Mouse (Mus musculus): ENCODE data around the gene Alpk1. TPM values are rescaled to one million over a fixed set of nuclear protein-coding genes. Genes with fewer than 3 reads are reported as not detected.
"Not testable (repeated sequence)": the region's sequence is repeated elsewhere in the genome, so short reads cannot be mapped to it uniquely, and the experiment has no call there.

Gene Alpk1
- polyA plus RNA-seq, 1 experiment from 2014 or later = 1.7 TPM

DNA sequence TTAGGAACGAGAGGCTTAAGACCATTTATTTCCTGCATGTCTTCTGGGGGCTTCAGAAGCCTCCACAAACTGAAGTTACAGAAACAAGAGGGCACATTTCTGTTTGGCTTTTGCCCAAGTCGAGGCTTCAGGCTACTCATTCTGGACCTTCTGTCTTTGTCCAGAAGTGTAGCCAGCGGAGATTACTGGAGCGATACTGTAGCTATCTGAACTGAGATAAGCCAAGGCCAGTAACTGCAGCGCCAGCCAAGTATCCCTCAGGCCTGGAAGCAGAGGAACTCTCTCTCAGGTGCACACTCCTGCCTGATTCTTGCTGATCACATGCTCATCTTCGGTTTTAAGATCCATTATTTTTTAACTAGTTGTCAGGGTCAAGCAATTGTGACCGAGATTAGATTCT, 7.7 kb upstream of the Alpk1 start:
- Histone ChIP-seq H3K9me3 (ENCODE audit: control insufficient read depth, low read length) (no peaks in the 10 kb centered on the region), H3K4me1 (replicated peaks; ENCODE audit: control insufficient read depth, insufficient read depth, low read length) (peaks cover 10% of the 10 kb centered on the region), H3K27me3 (replicated peaks; ENCODE audit: control insufficient read depth, insufficient read depth, low read length) (peaks cover 18% of the 10 kb centered on the region; the same call in 1 of the 2 replicates), H3K27ac (ENCODE audit: low read depth) (no peak overlapping the region), H3K4me2 (ENCODE audit: low read length) (peak overlapping the region; percentile 8; the same call in 1 of the 2 replicates), H3K4me3 (ENCODE audit: low read depth, low read length) (no peak overlapping the region), H3K9ac (ENCODE audit: low read length) (no peak overlapping the region), H3K36me3 (ENCODE audit: control insufficient read depth, insufficient read depth, low read length) (no peaks in the 10 kb centered on the region)
- ATAC-seq (replicated peaks; ENCODE audit: low FRiP score, low TSS enrichment, low read depth) (no peak), DNase-seq (ENCODE audit: low spot score) (no peak)
- 53% methylated on average over 7 of the region's 7 CpGs for WGBS

DNA sequence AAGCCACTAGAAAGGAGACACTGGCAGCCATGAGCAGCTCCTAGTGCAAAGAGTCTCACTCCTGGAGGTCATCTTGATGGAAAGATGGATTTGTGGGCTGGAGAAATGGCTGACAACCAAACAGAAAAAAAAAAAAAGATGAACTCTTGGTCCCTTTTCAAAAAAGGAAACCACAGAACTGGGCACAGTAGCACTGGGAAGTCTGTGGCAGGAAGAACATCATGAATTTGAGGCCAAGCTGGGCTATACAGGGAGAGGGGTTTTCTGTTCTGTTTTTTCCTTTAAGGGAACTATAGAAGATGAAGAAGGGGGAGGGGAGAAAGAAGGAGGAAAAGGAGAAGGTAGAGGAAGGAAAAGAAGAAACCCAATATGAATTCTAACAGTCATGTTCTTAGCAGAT, 6.7 kb upstream of the Alpk1 start:
- ATAC-seq (replicated peaks; ENCODE audit: low FRiP score, low TSS enrichment, low read depth) (no peak), DNase-seq (ENCODE audit: low spot score) (no peak)
- H3K4me3 ChIP-seq (ENCODE audit: low read depth, low read length) = no peak overlapping the region
- peaks cover 18% of the 10 kb centered on the region; the same call in 1 of the 2 replicates for H3K27me3 ChIP-seq (replicated peaks; ENCODE audit: control insufficient read depth, insufficient read depth, low read length)
- no peak overlapping the region for H3K9ac ChIP-seq (ENCODE audit: low read length)
- H3K4me2 ChIP-seq (ENCODE audit: low read length) = no peak overlapping the region
- no peak overlapping the region for H3K27ac ChIP-seq (ENCODE audit: low read depth)
- H3K9me3 ChIP-seq (ENCODE audit: control insufficient read depth, low read length) = no peaks in the 10 kb centered on the region
- H3K36me3 ChIP-seq (ENCODE audit: control insufficient read depth, insufficient read depth, low read length) = no peaks in the 10 kb centered on the region
- peaks cover 10% of the 10 kb centered on the region for H3K4me1 ChIP-seq (replicated peaks; ENCODE audit: control insufficient read depth, insufficient read depth, low read length)

DNA sequence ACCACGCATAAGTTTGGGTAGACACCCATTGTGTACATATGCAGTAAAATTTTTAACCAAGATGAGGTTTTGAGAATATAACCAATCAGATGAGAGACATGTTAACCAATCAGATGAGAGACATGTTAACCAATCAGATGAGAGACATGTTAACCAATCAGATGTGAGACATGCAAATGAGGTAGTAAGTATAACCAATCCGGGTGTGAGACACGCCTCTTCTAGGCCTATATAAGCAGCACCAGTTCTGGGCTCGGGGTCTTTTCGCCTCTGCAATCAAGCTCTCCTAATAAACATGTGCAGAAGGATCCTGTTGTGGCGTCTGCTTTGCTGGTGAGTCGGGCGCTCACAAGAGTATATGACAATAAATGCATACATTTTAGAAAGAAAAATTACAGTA, 3.4 kb upstream of the Alpk1 start:
- not testable (repeated sequence) for DNase-seq (ENCODE audit: low spot score); H3K4me1 ChIP-seq (replicated peaks; ENCODE audit: control insufficient read depth, insufficient read depth, low read length); H3K9me3 ChIP-seq (ENCODE audit: control insufficient read depth, low read length); H3K4me3 ChIP-seq (ENCODE audit: low read depth, low read length); ATAC-seq (replicated peaks; ENCODE audit: low FRiP score, low TSS enrichment, low read depth); H3K9ac ChIP-seq (ENCODE audit: low read length); H3K36me3 ChIP-seq (ENCODE audit: control insufficient read depth, insufficient read depth, low read length); H3K4me2 ChIP-seq (ENCODE audit: low read length); H3K27ac ChIP-seq (ENCODE audit: low read depth); H3K27me3 ChIP-seq (replicated peaks; ENCODE audit: control insufficient read depth, insufficient read depth, low read length)
- WGBS = 91% methylated on average over 8 of the region's 8 CpGs

DNA sequence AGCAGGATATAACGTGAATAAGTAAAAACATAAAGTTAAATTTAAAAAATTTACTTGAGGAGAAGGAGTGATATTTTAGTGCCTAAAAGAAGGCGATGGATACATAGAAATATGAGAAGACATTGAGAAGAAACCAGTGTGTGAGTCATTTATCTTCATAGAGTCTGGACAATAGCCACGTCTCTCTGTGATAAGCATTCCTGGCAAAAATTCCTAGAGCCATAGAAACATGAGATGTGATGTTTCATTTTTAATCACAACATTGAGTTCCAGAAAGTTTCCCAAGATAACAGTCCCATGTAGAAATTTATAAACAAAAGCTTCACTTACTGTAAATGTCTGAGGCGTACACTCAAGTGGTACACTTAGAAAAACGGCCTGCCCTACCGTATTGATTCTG, 2.6 kb upstream of the Alpk1 start:
- Histone ChIP-seq H3K4me2 (ENCODE audit: low read length) (no peak overlapping the region), H3K9me3 (ENCODE audit: control insufficient read depth, low read length) (no peaks in the 10 kb centered on the region), H3K36me3 (ENCODE audit: control insufficient read depth, insufficient read depth, low read length) (no peaks in the 10 kb centered on the region), H3K4me1 (replicated peaks; ENCODE audit: control insufficient read depth, insufficient read depth, low read length) (no peaks in the 10 kb centered on the region), H3K9ac (ENCODE audit: low read length) (no peak overlapping the region), H3K27me3 (replicated peaks; ENCODE audit: control insufficient read depth, insufficient read depth, low read length) (peaks cover 2% of the 10 kb centered on the region; the same call in 1 of the 2 replicates), H3K27ac (ENCODE audit: low read depth) (no peak overlapping the region), H3K4me3 (ENCODE audit: low read depth, low read length) (no peak overlapping the region)
- no peak for DNase-seq (ENCODE audit: low spot score)
- WGBS = 66% methylated on average over 6 of the region's 6 CpGs
- ATAC-seq (replicated peaks; ENCODE audit: low FRiP score, low TSS enrichment, low read depth) = no peak

DNA sequence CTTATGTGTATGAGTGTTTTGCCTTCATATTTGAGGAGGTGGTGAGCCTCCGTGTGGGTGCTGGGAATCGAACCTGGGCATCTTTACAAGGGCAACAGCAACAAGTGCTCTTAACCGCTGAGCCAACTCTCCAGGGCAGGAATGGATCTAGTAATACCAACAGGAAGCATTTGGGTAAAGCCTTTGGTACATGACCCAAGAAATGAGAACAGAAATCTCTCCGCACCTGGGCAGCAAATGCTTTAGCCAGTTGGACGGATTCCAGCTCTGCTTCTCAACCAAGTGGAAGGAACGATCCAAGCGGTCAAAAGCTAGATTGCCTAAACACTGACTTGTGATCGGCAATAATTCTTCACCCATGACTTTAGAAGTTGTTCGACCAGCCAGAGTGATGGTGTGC, 594 bp upstream of the Alpk1 start:
- Histone ChIP-seq H3K9ac (ENCODE audit: low read length) (no peak overlapping the region), H3K4me1 (replicated peaks; ENCODE audit: control insufficient read depth, insufficient read depth, low read length) (no peaks in the 10 kb centered on the region), H3K4me3 (ENCODE audit: low read depth, low read length) (no peak overlapping the region), H3K9me3 (ENCODE audit: control insufficient read depth, low read length) (no peaks in the 10 kb centered on the region), H3K27ac (ENCODE audit: low read depth) (no peak overlapping the region), H3K27me3 (replicated peaks; ENCODE audit: control insufficient read depth, insufficient read depth, low read length) (no peaks in the 10 kb centered on the region), H3K4me2 (ENCODE audit: low read length) (no peak overlapping the region), H3K36me3 (ENCODE audit: control insufficient read depth, insufficient read depth, low read length) (no peaks in the 10 kb centered on the region)
- no peak for ATAC-seq (replicated peaks; ENCODE audit: low FRiP score, low TSS enrichment, low read depth)
- DNase-seq (ENCODE audit: low spot score) = no peak
- 89% methylated on average over 9 of the region's 9 CpGs for WGBS

DNA sequence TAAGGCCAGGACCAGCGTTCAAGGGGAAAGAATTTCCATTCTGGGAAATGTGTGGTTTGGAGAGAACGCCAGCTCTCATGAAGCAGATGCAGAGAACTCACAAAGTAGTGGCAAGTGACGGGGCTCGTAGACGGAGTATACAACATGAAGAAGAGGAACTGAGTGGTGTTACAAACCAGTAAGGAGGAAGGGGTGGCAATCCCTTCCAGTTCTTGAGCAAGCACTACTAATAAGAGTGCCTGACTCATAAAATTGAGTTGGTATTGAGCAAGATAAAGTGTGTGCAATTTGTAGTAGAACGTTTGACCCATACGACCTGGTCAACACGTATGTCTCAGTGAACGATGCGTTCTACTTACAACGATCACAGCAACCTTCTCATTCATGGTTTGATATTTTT, 11.2 kb downstream of the Alpk1 start:
- no peaks in the 10 kb centered on the region for H3K4me1 ChIP-seq (replicated peaks; ENCODE audit: control insufficient read depth, insufficient read depth, low read length)
- no peaks in the 10 kb centered on the region for H3K9me3 ChIP-seq (ENCODE audit: control insufficient read depth, low read length)
- 89% methylated on average over 11 of the region's 11 CpGs for WGBS
- H3K27me3 ChIP-seq (replicated peaks; ENCODE audit: control insufficient read depth, insufficient read depth, low read length) = no peaks in the 10 kb centered on the region
- no peak overlapping the region for H3K4me3 ChIP-seq (ENCODE audit: low read depth, low read length)
- no peak overlapping the region for H3K27ac ChIP-seq (ENCODE audit: low read depth)
- H3K4me2 ChIP-seq (ENCODE audit: low read length) = no peak overlapping the region
- H3K9ac ChIP-seq (ENCODE audit: low read length) = no peak overlapping the region
- DNase-seq (ENCODE audit: low spot score) = no peak
- ATAC-seq (replicated peaks; ENCODE audit: low FRiP score, low TSS enrichment, low read depth) = no peak
- no peaks in the 10 kb centered on the region for H3K36me3 ChIP-seq (ENCODE audit: control insufficient read depth, insufficient read depth, low read length)

DNA sequence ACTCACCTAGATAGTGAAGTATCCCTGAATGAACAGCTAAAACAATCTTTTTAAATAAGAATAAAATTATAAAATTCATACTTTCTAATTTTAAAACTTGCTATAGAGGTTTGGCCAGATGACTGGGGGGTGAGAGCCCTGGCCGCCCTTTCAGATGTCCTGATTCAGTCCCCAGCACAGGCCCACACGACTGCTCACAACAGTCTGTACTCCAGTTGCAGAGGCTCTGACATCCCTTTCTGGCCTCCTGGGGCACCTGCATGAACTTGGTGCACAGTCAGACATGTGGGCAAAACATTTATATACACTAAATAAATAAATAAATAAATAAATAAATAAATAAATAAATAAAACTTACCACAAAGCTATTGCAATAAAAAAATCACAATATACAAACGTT, 14.4 kb downstream of the Alpk1 start:
- Histone ChIP-seq H3K27me3 (replicated peaks; ENCODE audit: control insufficient read depth, insufficient read depth, low read length) (no peaks in the 10 kb centered on the region), H3K4me3 (ENCODE audit: low read depth, low read length) (no peak overlapping the region), H3K36me3 (ENCODE audit: control insufficient read depth, insufficient read depth, low read length) (no peaks in the 10 kb centered on the region), H3K27ac (ENCODE audit: low read depth) (no peak overlapping the region), H3K9me3 (ENCODE audit: control insufficient read depth, low read length) (no peaks in the 10 kb centered on the region), H3K4me1 (replicated peaks; ENCODE audit: control insufficient read depth, insufficient read depth, low read length) (no peaks in the 10 kb centered on the region), H3K9ac (ENCODE audit: low read length) (no peak overlapping the region), H3K4me2 (ENCODE audit: low read length) (no peak overlapping the region)
- WGBS = 66% methylated on average over 3 of the region's 3 CpGs
- no peak for ATAC-seq (replicated peaks; ENCODE audit: low FRiP score, low TSS enrichment, low read depth)
- no peak for DNase-seq (ENCODE audit: low spot score)

DNA sequence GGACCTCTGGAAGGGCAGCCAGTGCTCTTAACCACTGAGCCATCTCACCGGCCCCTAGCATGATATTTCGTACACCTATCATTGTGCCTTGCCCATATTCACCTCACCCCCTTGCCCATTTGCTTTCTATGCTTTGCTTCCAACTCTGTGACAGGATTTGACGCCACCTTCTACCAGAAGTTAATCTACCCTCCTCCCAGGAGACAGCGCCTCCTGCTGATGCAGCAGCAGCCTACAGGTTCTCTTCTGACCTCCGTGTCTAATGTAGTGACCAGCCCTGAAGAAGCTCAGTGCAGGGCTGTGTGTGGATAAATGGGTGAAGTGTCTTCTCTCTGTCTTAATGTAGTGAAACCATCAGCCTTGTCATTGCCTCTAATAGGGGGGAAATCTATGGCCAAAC, 15.8 kb downstream of the Alpk1 start:
- no peak for ATAC-seq (replicated peaks; ENCODE audit: low FRiP score, low TSS enrichment, low read depth)
- Histone ChIP-seq H3K36me3 (ENCODE audit: control insufficient read depth, insufficient read depth, low read length) (no peaks in the 10 kb centered on the region), H3K4me1 (replicated peaks; ENCODE audit: control insufficient read depth, insufficient read depth, low read length) (no peaks in the 10 kb centered on the region), H3K4me2 (ENCODE audit: low read length) (no peak overlapping the region), H3K27me3 (replicated peaks; ENCODE audit: control insufficient read depth, insufficient read depth, low read length) (0 out of 2 replicates have a peak, but pooled peaks cover 5% of the 10 kb centered on the region), H3K9me3 (ENCODE audit: control insufficient read depth, low read length) (no peaks in the 10 kb centered on the region), H3K4me3 (ENCODE audit: low read depth, low read length) (no peak overlapping the region), H3K9ac (ENCODE audit: low read length) (no peak overlapping the region), H3K27ac (ENCODE audit: low read depth) (no peak overlapping the region)
- DNase-seq (ENCODE audit: low spot score) = no peak
- WGBS = 62% methylated on average over 5 of the region's 5 CpGs

DNA sequence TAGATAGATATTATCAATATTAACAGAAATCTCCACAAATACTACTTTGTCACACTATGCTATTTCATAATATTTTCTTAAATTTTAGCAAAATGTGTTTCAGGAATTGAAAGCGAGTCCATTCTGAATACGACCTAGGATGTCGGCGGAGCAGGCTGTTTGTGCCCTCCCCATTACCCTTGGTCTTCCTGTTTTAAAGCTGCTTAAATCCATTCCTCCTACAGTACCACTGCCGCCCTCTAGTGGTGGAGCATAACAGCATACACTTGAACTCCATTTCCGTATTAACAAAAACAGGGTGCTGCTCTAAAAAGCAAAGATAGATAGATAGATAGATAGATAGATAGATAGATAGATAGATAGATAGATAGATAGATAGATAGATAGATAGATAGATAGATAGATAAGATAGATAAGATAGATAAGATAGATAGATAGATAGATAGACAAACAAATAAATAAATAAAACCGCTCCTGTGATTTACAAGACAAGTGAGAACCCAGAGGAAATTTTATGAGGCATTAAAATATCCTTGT, 17.2 kb downstream of the Alpk1 start:
- no peak overlapping the region for H3K4me3 ChIP-seq (ENCODE audit: low read depth, low read length)
- no peaks in the 10 kb centered on the region for H3K9me3 ChIP-seq (ENCODE audit: control insufficient read depth, low read length)
- no peaks in the 10 kb centered on the region for H3K4me1 ChIP-seq (replicated peaks; ENCODE audit: control insufficient read depth, insufficient read depth, low read length)
- H3K27me3 ChIP-seq (replicated peaks; ENCODE audit: control insufficient read depth, insufficient read depth, low read length) = peaks cover 11% of the 10 kb centered on the region; the same call in 1 of the 2 replicates
- WGBS = 27% methylated on average over 7 of the region's 7 CpGs
- ATAC-seq (replicated peaks; ENCODE audit: low FRiP score, low TSS enrichment, low read depth) = no peak
- peak; percentile 77 for DNase-seq (ENCODE audit: low spot score)
- no peak overlapping the region for H3K27ac ChIP-seq (ENCODE audit: low read depth)
- H3K4me2 ChIP-seq (ENCODE audit: low read length) = no peak overlapping the region
- no peaks in the 10 kb centered on the region for H3K36me3 ChIP-seq (ENCODE audit: control insufficient read depth, insufficient read depth, low read length)
- no peak overlapping the region for H3K9ac ChIP-seq (ENCODE audit: low read length)
